Mouse (Mus musculus) bone marrow macrophage, adult 2 months (primary cell): ENCODE data around the gene Nme4.

Experiments
- CTCF ChIP-seq: IDR thresholded peaks from 2 replicates; pipeline ENCODE4 v1.5.1; 2012; ENCODE audit warnings: low read depth, mild to moderate bottlenecking, low read length, moderate library complexity
- POLR2A ChIP-seq: IDR thresholded peaks from 2 replicates; pipeline ENCODE4 v1.6.1; 2012; ENCODE audit warnings: mild to moderate bottlenecking, low read depth, low read length, borderline replicate concordance

- no peak for TF ChIP-seq CTCF
- no peak for TF ChIP-seq POLR2A
These were observed 49.0 kb downstream of the Nme4 start for GRCm38 (mm10) chr17:26046253-26046997.
